Mouse (Mus musculus) kidney, adult 2 months (tissue): ENCODE data around the gene Tuba1c.

ENCODE experiments used
- CTCF ChIP-seq: fragments of 200-500 bp; conservative IDR thresholded peaks from 2 replicates; pipeline ENCODE4 v1.5.1; 2011; ENCODE audit warnings: low read depth, mild to moderate bottlenecking, control low read depth, low read length, moderate library complexity, mixed read lengths; ENCODE audit not compliant: insufficient read depth, insufficient read length
- POLR2A ChIP-seq: fragments of 200-500 bp; IDR thresholded peaks from one replicate; pipeline ENCODE4 v1.6.1; 2011; ENCODE audit warnings: low read depth, low read length, control low read depth

DNA sequence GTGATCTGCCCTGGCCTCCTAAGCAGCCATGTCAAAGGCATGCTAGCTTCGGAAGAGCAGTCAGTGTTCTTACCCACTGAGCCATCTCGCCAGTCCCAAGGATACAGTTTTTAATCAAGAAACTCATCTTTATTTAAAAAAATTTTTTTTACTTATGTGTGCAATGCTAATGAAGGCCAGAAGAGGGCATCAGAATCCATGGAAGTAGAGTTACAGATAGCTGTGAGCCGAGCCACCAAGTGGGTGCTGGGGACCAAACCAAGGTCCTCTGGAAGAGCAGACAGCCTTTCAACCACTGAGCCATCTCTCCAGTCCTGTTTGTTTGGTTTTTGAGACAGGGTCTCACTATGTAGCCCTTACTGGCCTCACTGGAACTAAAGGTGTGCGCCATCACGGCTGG is 26.1 kb upstream of the Tuba1c start:
- TF ChIP-seq CTCF (no peak), POLR2A (no peak)
